Mouse (Mus musculus) midbrain, embryonic 13.5 days (tissue): Measurements from ENCODE around the gene Cdt1. TPM values are rescaled to one million over a fixed set of nuclear protein-coding genes. Genes with fewer than 3 reads are reported as not detected.

Experiments
- ATAC-seq: fragments of 200-750 bp; cut with Nextera tagmentation; 2 replicates; pipeline ENCODE4 v1.8.0; 2017; ENCODE audit warnings: mild to moderate bottlenecking, moderate TSS enrichment, moderate library complexity
- H3K27ac ChIP-seq: fragments of 300-500 bp; sonication (generic); 2 replicates; pipeline ENCODE4 v1.5.1; 2015; ENCODE audit warnings: inconsistent platforms, mild to moderate bottlenecking, moderate library complexity
- H3K27me3 ChIP-seq: fragments of 300-500 bp; sonication (generic); 2 replicates; pipeline ENCODE4 v1.6.1; 2015; ENCODE audit warnings: mild to moderate bottlenecking, inconsistent platforms
- H3K36me3 ChIP-seq: fragments of 300-500 bp; sonication (generic); 2 replicates; pipeline ENCODE4 v1.6.1; 2015; ENCODE audit warnings: mild to moderate bottlenecking, inconsistent platforms
- H3K4me1 ChIP-seq: fragments of 300-500 bp; sonication (generic); replicated peaks from 2 replicates; pipeline ENCODE4 v1.6.1; 2015; ENCODE audit warnings: inconsistent platforms
- H3K4me2 ChIP-seq: fragments of 300-500 bp; sonication (generic); replicated peaks from 2 replicates; pipeline ENCODE4 v1.6.1; 2015; ENCODE audit warnings: moderate library complexity, mild to moderate bottlenecking, inconsistent platforms
- H3K4me3 ChIP-seq: fragments of 300-500 bp; sonication (generic); replicated peaks from 2 replicates; pipeline ENCODE4 v1.5.1; 2015; ENCODE audit warnings: mild to moderate bottlenecking, inconsistent platforms
- H3K9ac ChIP-seq: fragments of 300-500 bp; sonication (generic); replicated peaks from 2 replicates; pipeline ENCODE4 v1.6.1; 2015; ENCODE audit warnings: mild to moderate bottlenecking, inconsistent platforms
- H3K9me3 ChIP-seq: fragments of 300-500 bp; sonication (generic); 2 replicates; pipeline ENCODE4 v1.6.1; 2016; ENCODE audit warnings: mild to moderate bottlenecking, inconsistent platforms
- WGBS: fragments of 180-500 bp; shearing (Covaris S2); methylation state at CpG from one replicate; pipeline ENCODE4 v1.1.7; 2015; 5-methylcytosine and 5-hydroxymethylcytosine counted together
- polyA plus RNA-seq: library from polyadenylated mRNA; unstranded; fragments of >200 nt; fragmentation: Nextera tagmentation; extraction: Ambion mirVana; gene quantifications from 2 replicates; pipeline ENCODE4 v1.2.1, GENCODE M21; 2015

The Cdt1 gene
- polyA plus RNA-seq, 1 experiment from 2014 or later, result 14.1 TPM

DNA sequence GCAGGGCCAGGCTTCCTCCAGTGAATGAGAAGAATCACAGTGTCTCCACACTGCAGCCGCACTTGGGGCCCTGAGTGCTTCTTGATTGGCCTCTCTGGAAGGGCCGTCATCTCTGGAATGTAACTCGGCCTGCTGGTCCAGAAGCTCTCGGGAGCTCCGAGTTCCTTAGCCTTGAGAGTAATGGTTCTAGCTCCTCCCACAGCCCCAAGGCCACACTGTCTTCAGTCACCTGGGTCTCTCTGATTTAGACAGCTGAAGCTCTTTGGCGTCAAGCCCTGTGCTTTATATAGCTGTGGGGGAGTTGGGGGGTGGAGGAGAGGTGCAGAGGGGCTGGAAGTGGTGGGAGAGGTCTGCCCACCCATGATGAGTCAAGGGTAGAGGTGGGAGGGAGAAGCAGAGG, 30.8 kb upstream of the Cdt1 start:
- ATAC-seq, result no peak
- no peak overlapping the region for H3K9ac ChIP-seq
- WGBS, result 86% methylated on average over 6 of the region's 6 CpGs

DNA sequence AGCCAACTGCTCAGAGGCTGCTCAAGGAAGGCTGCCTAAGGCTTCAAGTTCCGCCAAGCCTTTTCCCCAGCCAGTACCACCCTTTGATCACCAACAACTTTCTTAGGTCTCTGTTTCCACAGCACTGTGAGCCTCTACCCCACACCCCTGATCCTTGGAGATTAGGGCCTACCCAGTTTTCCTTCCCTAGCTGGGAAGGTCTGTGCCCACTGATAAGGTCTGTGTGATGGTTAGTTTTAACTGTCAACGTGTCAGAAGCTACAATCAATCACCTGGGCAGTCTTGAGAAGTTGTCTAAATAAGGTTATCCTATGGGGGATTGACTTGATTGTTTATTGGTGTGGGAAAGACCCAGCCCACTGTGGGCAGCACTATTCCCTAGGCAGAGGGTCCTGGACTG, 30.0 kb upstream of the Cdt1 start:
- WGBS, result 93% methylated on average over 2 of the region's 2 CpGs
- no peak overlapping the region for H3K4me2 ChIP-seq

More for the DNA sequence above, 30.8 kb upstream of the Cdt1 start:
- H3K9me3 ChIP-seq, result no peaks in the 10 kb centered on the region
- H3K4me1 ChIP-seq, result no peaks in the 10 kb centered on the region
- no peak overlapping the region for H3K4me2 ChIP-seq
- no peaks in the 10 kb centered on the region for H3K27me3 ChIP-seq
- no peak overlapping the region for H3K4me3 ChIP-seq
- no peak overlapping the region for H3K27ac ChIP-seq
- H3K36me3 ChIP-seq, result no peaks in the 10 kb centered on the region

DNA sequence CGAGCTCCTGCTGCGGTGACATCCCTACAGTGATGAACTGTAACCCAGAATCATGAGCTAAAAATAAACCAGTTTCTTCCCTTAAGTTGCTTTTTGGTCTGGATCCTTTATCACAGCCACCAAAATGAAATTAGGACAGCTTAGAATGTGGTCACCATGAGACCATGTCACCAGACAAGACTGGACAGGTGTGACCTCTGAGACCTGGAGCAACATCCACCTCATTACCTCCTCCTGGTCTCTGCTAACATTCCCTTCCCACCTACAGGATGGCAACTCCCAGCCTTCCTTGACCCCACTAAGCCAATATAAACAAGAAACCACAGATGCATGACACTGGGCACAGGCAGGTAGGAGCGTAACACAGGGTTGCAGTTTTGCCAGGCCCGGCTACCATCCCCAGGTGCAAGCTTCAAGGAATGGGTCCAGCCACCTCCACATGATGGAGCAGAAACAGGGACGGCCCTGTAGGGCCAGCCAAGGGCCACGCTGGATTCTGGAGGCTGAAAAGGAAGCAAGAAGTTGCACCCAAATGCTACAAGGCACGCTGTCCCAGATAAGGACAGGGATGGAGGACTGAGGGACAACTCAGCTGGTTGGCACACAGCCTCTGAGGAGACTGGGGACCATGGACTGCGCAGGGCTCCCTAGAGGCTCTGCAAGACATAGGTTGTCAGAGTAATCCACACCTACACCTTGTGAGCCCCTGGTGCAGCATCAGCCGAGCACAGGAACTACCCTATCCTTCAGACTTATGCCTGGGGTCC, 29.3 kb upstream of the Cdt1 start:
- no peak for ATAC-seq
- WGBS, result 88% methylated on average over 9 of the region's 9 CpGs
- no peak overlapping the region for H3K4me2 ChIP-seq
- no peak overlapping the region for H3K4me3 ChIP-seq
- H3K9me3 ChIP-seq, result no peaks in the 10 kb centered on the region
- H3K27me3 ChIP-seq, result no peaks in the 10 kb centered on the region
- H3K4me1 ChIP-seq, result no peaks in the 10 kb centered on the region
- H3K36me3 ChIP-seq, result no peaks in the 10 kb centered on the region
- no peak overlapping the region for H3K9ac ChIP-seq
- no peak overlapping the region for H3K27ac ChIP-seq

More for the DNA sequence above, 30.0 kb upstream of the Cdt1 start:
- H3K9ac ChIP-seq, result no peak overlapping the region
- H3K36me3 ChIP-seq, result no peaks in the 10 kb centered on the region
- H3K27ac ChIP-seq, result no peak overlapping the region
- H3K4me1 ChIP-seq, result no peaks in the 10 kb centered on the region
- no peak overlapping the region for H3K4me3 ChIP-seq
- no peaks in the 10 kb centered on the region for H3K27me3 ChIP-seq
- ATAC-seq, result no peak
- H3K9me3 ChIP-seq, result no peaks in the 10 kb centered on the region

DNA sequence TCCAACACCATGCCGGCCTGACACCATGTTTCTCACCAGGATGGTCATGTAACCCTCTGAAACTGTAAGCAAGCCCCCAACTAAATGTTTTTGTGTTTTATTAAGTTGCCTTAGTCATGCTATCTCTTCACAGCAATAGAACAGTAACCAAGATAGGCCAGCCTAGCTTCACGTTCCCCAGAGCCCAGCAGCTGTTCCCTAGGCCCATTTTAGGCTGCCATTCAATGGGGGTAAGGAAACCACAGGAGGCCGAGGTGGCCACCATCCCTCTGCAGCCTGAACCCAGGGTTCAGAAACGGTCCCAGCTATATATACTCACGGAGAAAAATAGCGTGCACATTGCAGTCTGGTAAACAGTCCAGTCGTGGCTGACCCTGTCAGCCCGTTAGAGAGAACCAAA, 23.7 kb upstream of the Cdt1 start:
- Histone ChIP-seq H3K9me3 (no peaks in the 10 kb centered on the region), H3K36me3 (no peaks in the 10 kb centered on the region), H3K4me2 (no peak overlapping the region), H3K27me3 (peaks cover 11% of the 10 kb centered on the region), H3K4me1 (no peaks in the 10 kb centered on the region), H3K4me3 (no peak overlapping the region), H3K27ac (no peak overlapping the region), H3K9ac (no peak overlapping the region)
- WGBS, result 92% methylated on average over 8 of the region's 8 CpGs
- no peak for ATAC-seq

DNA sequence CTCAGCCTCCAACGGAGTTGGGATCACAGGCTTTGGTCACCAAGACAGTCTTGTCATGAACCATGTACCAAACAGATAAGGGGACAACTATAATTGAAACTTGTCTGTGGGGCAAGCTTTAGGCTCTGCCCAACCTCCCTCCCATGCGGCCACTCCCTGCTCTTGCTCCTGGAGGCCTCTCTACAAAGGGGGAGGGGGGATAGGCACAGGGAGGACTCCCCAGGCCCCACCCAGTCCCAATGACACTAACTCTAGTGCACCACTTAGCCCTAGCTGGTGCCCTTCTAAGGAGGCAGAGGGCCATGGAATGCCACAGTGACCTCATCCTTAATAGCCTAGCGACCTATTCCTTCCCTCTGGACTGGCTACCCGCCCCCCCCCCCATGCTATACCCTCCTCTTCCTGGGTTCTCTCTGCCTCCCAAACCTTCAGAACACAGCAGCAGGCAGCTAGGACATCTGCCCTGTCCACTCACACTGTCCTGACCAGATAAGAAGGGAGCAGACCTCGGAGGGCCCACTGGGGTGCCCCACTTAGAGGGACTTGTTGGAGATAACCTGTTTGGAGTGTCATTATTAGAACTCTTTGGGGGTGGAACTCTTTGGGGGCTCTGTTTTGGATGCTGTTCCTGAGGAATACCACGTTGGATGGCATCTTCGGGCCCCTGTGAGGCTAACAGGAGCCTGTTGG, 21.6 kb upstream of the Cdt1 start:
- Histone ChIP-seq H3K36me3 (no peaks in the 10 kb centered on the region), H3K4me2 (no peak overlapping the region), H3K27me3 (peaks cover 30% of the 10 kb centered on the region), H3K4me3 (no peak overlapping the region), H3K4me1 (peaks cover 10% of the 10 kb centered on the region), H3K9me3 (no peaks in the 10 kb centered on the region), H3K27ac (no peak overlapping the region), H3K9ac (no peak overlapping the region)
- 87% methylated on average over 6 of the region's 7 CpGs for WGBS
- ATAC-seq, result no peak

DNA sequence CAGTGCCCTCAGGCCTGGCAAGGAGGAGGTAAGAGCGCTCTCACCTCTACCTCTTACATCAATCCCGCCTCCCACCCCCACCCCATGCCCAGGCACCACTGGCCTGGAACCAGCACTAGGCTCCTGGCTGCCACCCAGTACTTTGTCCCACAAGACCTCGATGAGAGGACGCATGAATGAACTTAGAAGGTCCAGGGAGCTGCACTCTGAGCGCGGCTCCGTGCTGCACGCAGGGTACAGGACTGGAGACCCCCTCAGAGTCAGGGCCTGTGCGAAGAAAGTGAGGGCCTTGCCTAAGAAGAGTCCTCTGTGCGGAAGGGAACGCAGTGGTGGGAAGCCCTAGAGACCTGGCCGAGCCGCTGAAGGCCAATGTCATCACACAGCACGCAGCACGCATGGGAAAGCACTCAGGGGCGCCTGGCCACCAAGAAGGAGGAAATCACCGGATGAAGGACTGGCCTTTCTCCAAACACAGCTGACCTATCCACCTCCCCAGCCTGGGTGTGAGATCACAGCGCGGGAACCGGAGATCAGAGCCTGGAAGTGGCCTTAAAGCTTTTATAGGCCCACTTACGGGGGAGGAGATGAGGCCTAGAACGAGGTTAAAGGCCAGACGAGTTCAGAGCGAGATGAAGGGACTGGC, 20.9 kb upstream of the Cdt1 start:
- H3K4me3 ChIP-seq, result no peak overlapping the region
- WGBS, result 75% methylated on average over 24 of the region's 24 CpGs
- peaks cover 38% of the 10 kb centered on the region for H3K27me3 ChIP-seq
- H3K4me2 ChIP-seq, result no peak overlapping the region
- H3K4me1 ChIP-seq, result peaks cover 14% of the 10 kb centered on the region
- H3K9me3 ChIP-seq, result no peaks in the 10 kb centered on the region
- ATAC-seq, result no peak
- H3K36me3 ChIP-seq, result no peaks in the 10 kb centered on the region
- no peak overlapping the region for H3K27ac ChIP-seq
- no peak overlapping the region for H3K9ac ChIP-seq

DNA sequence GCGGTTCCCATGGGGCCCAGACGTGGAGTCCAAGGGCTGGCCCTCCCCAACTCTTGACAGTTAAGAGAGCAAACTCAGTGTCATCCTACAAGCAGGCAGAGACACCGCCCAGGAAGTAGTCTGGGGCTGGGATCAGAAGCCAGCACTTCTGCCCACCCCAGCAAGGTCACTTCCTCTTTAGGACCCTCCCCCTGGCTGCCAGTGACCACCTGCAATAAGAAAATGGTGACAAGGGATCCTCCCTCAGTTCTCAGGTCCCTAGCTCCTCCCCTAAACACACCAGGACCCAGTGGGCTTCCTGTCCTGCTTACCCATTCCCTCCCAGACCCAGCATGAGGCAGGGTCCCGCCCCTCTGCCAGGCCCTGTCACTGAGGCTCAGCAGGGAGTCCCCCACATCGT, 20.0 kb upstream of the Cdt1 start:
- H3K4me3 ChIP-seq, result no peak overlapping the region
- no peak overlapping the region for H3K27ac ChIP-seq
- WGBS, result 43% methylated on average over 5 of the region's 5 CpGs
- no peaks in the 10 kb centered on the region for H3K9me3 ChIP-seq
- H3K27me3 ChIP-seq, result peaks cover 41% of the 10 kb centered on the region
- ATAC-seq, result no peak
- no peaks in the 10 kb centered on the region for H3K36me3 ChIP-seq
- no peak overlapping the region for H3K4me2 ChIP-seq
- peaks cover 14% of the 10 kb centered on the region for H3K4me1 ChIP-seq
- H3K9ac ChIP-seq, result no peak overlapping the region

DNA sequence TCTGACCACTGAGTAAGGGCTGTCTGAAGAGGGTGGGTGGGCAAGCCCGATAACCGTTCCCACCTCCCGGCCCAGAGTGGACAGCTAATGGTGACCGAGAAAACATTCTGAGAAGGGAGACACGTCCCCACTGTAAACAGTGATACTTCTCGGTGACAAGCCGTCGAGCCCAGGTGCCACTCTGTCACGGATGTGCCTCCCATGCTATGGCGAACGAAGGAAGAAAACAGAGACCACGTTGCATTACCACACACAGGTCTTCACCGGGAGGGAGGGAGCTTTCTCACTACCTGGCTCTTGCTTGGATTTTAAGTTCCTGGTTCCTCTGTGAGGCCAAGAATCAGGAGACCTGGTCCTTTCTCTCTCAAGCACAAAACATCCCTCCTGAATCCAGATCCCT, 19.5 kb upstream of the Cdt1 start:
- 79% methylated on average over 13 of the region's 13 CpGs for WGBS
- ATAC-seq, result no peak
- H3K27ac ChIP-seq, result no peak overlapping the region
- H3K9me3 ChIP-seq, result no peaks in the 10 kb centered on the region
- no peak overlapping the region for H3K4me3 ChIP-seq
- peaks cover 41% of the 10 kb centered on the region for H3K27me3 ChIP-seq
- no peaks in the 10 kb centered on the region for H3K36me3 ChIP-seq
- H3K9ac ChIP-seq, result no peak overlapping the region
- peaks cover 14% of the 10 kb centered on the region for H3K4me1 ChIP-seq
- no peak overlapping the region for H3K4me2 ChIP-seq

DNA sequence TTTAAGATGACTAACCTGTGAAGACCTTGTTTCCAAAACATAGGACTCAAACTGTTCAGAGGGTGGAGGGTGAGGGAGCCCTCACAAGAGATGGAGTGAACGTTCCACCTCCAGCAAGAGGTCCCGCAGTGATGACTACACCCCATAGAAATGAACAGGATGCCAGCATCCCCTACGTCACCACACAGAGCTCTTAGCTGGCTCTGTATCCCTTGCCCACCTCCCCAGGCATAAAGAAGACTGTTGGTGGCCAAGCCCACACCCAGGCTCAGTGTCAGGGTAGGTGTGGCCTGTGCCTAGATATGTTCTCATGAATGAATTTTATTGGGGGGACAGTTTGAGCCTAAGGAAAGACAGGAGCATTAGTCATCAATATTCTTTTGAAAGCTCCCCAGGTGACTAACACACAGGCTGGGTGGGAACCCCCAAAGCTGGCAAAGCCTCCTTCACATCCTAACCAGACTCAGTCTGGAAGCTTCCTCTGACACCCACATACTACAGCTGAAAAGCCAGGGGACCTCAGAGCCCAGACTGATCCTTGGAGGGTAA, 18.9 kb upstream of the Cdt1 start:
- Histone ChIP-seq H3K27ac (no peak overlapping the region), H3K36me3 (no peaks in the 10 kb centered on the region), H3K27me3 (peaks cover 41% of the 10 kb centered on the region), H3K4me3 (no peak overlapping the region), H3K9ac (no peak overlapping the region), H3K4me2 (no peak overlapping the region), H3K9me3 (no peaks in the 10 kb centered on the region), H3K4me1 (peaks cover 14% of the 10 kb centered on the region)
- no peak for ATAC-seq
- WGBS, result 85% methylated on average over 3 of the region's 3 CpGs

DNA sequence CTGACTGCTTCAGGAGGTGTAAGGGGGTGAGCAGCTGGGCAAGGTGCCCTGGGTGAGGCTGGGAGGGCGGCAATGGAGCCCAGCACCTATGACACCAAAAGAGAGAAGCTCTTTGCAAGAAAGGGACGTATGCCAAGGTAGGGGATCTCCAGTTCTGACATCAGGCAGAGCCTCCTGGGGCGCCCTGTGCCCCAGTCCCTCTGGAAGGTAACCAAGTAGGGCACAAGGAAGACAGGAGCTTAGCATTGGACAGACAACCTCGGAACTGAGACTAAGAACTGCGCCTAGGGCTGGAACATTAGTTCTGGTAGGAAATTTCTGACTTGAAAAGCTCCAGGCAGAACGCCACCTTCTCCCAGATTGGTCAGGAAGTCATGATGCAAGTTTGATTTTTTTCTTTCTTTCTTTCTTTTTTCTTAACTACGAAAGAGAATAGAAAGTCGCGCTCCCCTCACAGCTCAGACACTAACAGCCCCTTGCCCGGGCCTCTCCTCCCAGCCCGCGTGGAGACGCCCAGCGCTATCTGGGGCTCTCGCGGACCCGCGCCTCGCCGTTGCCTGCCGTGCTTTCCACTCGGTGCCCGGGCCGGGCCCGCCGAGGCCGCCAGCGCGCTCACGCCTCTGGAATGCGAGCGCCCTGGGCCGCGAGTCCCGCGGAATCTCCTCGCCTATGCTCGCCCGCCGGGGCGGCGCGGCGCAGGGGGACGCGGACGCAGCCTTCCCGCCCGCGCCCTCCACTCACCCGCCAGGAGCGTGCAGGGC, 17.4 kb upstream of the Cdt1 start:
- peaks cover 14% of the 10 kb centered on the region for H3K4me1 ChIP-seq

DNA sequence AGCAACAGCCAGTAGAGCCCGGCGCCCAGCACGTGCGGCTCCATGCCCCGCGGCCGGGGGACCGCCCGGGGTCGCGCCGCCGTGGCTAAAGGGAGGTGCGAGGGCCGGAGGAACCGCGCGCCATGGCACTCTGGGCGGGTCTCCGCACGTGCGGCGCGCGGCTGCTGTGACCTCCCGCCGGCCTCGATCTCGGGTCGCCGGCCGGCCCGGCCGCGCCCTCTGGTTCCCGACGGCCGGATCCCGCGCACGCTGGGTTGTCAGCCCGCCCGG, 16.9 kb upstream of the Cdt1 start:
- H3K27me3 ChIP-seq, result peaks cover 41% of the 10 kb centered on the region
- H3K36me3 ChIP-seq, result no peaks in the 10 kb centered on the region
- H3K27ac ChIP-seq, result no peak overlapping the region; the same call in 1 of the 2 replicates
- under 1% methylated on average over 41 of the region's 43 CpGs for WGBS
- ATAC-seq, result no peak; the same call in 1 of the 2 replicates
- H3K9ac ChIP-seq, result peak overlapping the region; percentile 66
- no peaks in the 10 kb centered on the region for H3K9me3 ChIP-seq
- H3K4me2 ChIP-seq, result peak overlapping the region; percentile 77
- peaks cover 14% of the 10 kb centered on the region for H3K4me1 ChIP-seq
- peak overlapping the region; percentile 49 for H3K4me3 ChIP-seq

More for the DNA sequence above, 17.4 kb upstream of the Cdt1 start:
- no peaks in the 10 kb centered on the region for H3K9me3 ChIP-seq
- peak overlapping the region; percentile 77 for H3K4me2 ChIP-seq
- 4% methylated on average over 50 of the region's 52 CpGs for WGBS
- peaks cover 41% of the 10 kb centered on the region for H3K27me3 ChIP-seq
- peak overlapping the region; percentile 66 for H3K9ac ChIP-seq
- H3K27ac ChIP-seq, result no peak overlapping the region; the same call in 1 of the 2 replicates
- H3K4me3 ChIP-seq, result peak overlapping the region; percentile 49
- ATAC-seq, result peak; percentile 53; the same call in 1 of the 2 replicates
- no peaks in the 10 kb centered on the region for H3K36me3 ChIP-seq
